Mouse (Mus musculus) cerebellum, postnatal 4 days (tissue): Measurements from ENCODE around the gene Sowaha.
A peak's percentile ranks its signal among the peaks of the same experiment; 100 is the strongest.
"Not testable (repeated sequence)": the region's sequence is repeated elsewhere in the genome, so short reads cannot be mapped to it uniquely, and the experiment has no call there.

Source experiments
- DNase-seq, 2 experiments: peaks; one replicate each; pipeline ENCODE4 v3.0.0; 2022; ENCODE audit warnings: low spot score in 2 of 2, mixed read lengths in 1 of 2

The Sowaha gene

DNA sequence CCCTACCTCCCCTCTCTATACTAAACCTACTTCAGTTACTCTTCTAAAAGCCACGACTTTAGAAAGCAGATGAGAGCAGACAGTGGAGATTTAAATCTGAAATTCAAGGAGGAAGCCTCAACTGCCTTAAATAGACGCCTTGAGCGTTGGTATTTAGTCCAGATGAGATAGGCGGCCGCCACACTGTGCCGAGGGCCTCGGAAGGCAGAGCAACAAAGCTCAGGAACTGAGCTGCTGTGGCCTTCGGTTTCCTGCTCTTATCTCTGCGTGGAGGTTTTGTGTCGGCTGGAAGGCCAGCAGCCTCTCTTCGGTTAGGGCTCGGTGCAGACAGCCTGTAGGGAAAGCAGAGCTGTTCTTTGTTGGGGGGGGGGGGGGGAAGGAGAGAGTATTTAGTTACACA lies 38.2 kb downstream of the Sowaha start:
- DNase-seq: no peak

DNA sequence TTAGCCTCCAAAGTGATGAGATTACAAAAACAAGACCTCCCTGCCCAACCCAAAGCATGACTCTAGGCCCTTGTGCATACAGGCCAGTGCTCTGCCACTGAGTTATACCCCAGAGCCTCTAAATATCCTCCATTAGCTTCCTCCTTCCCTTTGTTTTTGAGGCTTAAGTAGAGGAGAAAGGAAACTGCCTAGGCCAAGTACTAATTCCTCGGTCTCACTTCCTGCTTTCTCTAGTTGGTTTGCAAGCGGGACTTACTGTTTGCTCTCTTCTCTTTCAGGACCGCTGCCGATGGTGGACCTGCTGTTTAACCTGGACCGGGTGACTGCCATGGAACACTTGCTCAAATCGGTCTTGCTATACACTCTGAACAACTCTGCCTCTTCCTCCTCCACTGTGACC lies 43.7 kb downstream of the Sowaha start:
- DNase-seq: no peak

DNA sequence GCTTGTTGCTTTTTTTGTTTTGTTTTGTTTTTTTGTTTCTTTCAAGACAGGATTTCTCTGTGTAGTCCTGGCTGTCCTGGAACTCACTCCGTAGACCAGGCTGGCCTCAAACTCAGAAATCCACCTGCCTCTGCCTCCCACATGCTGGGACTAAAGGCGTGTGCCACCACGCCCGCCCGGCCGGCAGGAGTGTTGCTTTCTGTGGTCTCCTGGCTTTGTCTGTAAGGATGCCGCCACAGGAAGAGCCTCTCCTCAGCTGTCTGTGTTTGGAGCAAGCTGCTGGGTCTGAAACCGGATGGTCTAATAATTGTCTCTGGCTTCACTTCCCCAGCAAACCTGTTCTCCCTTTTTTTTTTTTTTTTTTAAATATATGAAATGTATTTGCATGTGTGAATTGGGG lies 44.6 kb downstream of the Sowaha start:
- DNase-seq: no peak

DNA sequence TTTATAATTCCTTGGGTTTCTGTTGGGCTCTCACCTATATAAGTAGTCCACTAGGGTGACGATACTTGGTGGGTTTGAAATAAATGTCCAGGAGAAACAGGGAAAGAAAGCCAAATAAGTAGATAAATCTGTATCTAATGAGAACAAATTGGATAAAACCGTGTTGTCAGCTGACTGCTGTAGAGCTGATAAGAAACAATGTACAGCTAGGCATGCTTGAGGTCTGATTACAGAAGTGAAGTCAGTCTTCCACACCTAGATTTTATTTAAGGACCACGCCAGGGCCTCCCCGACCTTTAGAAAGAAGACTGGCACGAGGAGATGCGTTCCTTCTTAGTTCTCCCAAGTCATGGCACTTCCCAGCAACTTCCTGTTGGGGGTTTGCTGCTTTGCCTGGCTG lies 47.0 kb downstream of the Sowaha start:
- DNase-seq: no peak

DNA sequence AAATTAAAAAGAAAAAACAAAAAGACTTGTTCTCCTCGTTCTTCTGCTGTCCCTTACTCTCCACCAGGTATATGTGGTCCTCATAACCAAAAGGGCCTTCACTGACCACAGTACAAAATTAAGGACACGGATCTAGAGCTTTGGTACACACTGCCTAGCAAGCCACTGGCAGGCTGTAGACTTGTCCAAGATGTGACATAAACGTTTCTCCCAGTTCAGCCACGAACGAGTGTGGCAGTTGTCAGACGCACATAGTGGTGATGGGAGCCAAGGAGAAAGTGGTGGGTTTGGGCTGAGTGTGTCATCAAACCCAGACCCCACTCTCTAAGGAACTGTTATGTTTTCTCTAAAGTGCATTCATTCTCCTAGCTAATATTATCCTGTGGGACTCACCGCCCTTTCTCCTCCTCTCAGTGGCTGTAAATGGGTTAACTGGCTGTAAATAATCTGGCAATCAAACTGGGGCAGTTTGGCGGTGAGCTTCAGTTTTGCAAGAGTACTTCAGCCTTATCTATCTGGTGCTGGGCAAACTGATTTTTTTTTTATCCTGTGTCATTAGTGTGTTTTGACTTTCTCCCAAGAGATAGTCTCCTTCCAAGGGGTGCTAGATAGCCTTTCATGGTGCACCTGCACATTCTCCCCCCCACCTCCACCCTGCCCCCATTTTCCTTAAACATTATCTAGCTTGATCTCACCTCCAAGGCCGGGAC lies 48.6 kb downstream of the Sowaha start:
- DNase-seq: no peak

DNA sequence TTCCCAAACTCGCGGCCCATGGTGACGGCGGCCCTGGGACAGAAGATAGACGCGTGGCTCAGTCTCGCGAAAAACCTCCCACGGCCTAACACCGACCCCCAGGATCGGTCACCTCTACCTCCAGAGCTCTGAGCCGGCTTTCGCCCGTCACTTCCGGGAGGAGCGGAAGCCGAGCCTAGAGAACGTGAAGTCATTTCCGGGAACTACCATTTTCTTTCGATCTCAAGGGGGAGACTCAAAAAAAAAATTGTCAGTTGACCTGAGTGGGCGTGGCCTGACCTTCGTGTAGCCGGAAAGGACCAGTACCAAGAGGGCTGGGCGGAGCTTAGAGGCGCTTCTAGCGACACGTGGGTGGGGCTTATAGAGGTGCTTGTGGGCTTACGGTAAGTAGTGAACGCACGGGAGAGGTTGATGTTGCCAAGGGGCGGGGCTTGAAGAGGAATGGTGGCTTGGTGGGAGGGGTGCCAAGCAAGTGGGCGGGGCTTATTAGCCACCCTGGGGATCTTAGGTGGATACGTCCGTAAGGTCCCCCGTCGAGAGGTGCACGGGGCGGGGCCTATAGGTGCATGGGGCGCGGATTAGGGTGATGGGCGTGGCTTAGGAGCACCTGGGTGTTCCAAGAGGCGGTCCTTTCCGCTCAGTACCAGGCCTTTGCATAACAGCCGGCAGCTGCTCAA lies 49.3 kb downstream of the Sowaha start, which contains the start of the genes Uqcrq and Gdf9:
TSS of gene Uqcrq (minus strand) at position 162 of the 677 bp plus-strand sequence.
TSS of gene Gdf9 (plus strand) at position 354 of the 677 bp plus-strand sequence.
- peak; percentile 83 to 96 for DNase-seq

DNA sequence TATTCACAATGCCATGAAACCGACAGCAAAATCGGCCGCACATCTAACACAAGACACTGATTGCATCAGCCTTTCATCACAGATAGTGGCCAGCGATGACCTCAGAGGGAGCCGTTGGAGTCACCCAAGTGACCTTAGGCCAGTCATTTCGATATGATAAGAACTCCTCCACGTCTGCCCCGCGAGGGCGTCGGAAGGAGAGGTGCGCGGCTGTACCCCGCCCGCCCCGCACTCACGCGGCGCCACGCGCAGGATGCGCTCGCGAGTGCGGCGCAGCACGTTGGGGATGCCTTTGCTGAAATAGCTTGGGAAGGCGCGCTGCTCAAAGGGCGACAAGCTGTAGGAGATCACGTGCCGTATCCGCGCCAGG lies 49.8 kb downstream of the Sowaha start:
- no peak for DNase-seq

DNA sequence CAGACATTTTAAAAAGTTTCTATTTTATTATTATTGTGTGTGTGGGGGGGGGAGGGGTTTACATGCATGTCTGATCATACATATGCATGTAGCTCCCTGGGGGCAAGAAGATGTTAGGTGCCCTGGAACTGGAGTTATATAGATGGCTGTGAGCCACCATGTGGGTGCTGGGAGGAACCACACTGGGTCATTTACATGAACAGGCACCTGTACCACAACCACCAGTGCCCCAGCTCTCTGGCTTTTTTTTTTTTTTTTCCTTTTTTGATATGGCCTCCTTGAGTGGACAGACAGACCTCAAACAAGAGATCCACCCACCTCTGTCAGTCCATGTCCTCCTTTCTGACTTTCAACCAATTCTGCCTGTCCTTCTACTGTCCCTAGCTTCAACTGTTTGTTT lies 50.9 kb downstream of the Sowaha start:
- DNase-seq: no peak

DNA sequence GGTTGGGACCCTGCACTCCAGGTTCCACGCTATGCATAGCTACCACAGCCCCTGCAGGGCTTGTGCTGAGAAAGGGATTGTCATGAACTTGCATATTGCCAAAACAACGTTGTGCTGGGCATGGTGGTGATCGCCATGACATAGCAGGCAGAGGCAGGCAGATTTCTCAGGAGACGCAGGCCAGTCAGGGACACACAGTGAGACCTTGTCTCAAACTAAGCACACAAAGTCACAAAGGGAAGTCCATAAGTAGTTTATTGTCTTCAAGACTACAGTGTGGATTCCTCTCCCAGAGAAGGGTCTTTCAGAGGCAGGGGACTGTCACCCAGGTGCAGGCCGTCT lies 51.4 kb downstream of the Sowaha start:
- DNase-seq: no peak

DNA sequence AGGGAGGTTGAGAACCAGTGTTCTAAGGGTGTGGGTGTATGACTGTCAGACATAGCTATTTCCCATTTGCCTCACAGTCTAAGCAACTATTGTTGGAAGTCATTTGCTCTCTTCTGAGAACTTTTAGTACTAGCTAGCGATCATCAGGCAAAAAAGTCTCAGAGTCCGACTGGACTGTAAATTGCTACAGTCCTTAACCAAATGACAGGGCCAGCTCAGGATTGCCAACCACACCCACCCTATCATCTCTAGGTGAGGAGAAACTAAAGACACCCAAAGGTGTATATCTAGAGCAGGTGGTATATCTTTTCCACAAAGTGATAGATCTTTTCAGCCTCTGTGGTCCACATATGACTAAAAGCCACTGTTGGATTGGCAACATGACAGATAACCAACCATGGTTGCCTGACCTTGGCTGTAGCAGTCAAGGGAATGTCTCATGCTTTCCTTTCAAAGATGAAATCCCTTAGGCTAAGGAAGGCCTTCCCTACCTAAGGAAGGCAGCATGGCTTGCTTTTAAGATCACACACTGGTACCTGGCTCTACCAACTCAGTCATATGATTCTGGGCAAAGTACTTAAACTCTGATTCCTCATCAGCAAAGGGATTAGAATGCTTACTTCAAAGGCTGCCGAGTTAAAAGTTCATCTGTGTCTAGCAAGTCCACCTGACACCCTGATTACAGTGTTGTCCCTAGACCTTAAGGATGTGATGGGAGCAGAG lies 51.9 kb downstream of the Sowaha start:
- DNase-seq: no peak

DNA sequence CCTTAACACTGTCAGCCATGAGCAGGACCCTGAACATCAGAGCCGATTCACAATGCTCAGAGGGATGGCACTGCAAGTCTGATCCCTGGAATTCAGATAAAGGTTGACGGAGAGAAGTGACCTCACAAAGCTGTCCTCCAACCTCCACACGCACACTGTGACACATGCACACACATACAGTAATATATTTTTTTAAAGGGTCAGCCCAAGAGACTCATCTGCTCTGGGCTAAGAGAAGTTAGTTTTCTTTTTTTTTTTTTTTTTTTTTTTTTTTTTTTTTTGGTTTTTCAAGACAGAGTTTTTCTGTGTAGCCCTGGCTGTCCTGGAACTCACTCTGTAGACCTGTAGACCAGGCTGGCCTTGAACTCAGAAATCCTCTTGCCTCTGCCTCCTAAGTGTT lies 53.2 kb downstream of the Sowaha start:
- not testable (repeated sequence) for DNase-seq
